Mouse (Mus musculus) MEL (cell line): Measurements from ENCODE around the gene Kcnj4. TPM values are rescaled to one million over a fixed set of nuclear protein-coding genes. Genes with fewer than 3 reads are reported as not detected.

Experiments
- DNase-seq: peaks from one replicate; pipeline ENCODE4 v3.0.0; 2011; ENCODE audit warnings: low read depth, low spot score
- H3K27ac ChIP-seq: 2 replicates; pipeline ENCODE4 v1.5.1; 2012; ENCODE audit warnings: low read depth, mild to moderate bottlenecking, control low read depth, low read length, moderate library complexity; ENCODE audit not compliant: control insufficient read depth
- H3K27me3 ChIP-seq, 2 experiments: fragments of 150-350 bp in 1 of 2; sonication (generic) in 1 of 2; 2 replicates each; pipeline ENCODE4 v1.6.1; 2012; ENCODE audit warnings: low read length in 2 of 2, mild to moderate bottlenecking in 2 of 2, improper control_type of control experiment in 1 of 2, moderate library complexity in 1 of 2; ENCODE audit not compliant: insufficient read depth in 2 of 2, control insufficient read depth in 1 of 2
- H3K36me3 ChIP-seq, 2 experiments: 2 replicates each; pipeline ENCODE4 v1.6.1; 2012 to 2014; ENCODE audit warnings: low read length in 2 of 2, improper control_type of control experiment in 1 of 2, inconsistent platforms in 1 of 2, mild to moderate bottlenecking in 1 of 2; ENCODE audit not compliant: insufficient read depth in 2 of 2, control insufficient read depth in 1 of 2
- H3K4me1 ChIP-seq, 2 experiments: fragments of 150-350 bp in 1 of 2; sonication (generic) in 1 of 2; 2 replicates each; pipeline ENCODE4 v1.6.1; 2012; ENCODE audit warnings: low read length in 2 of 2, improper control_type of control experiment in 1 of 2, mild to moderate bottlenecking in 1 of 2; ENCODE audit not compliant: insufficient read depth in 2 of 2, control insufficient read depth in 1 of 2
- H3K4me3 ChIP-seq, 2 experiments: fragments of 150-350 bp in 1 of 2; sonication (generic) in 1 of 2; 2 replicates each; pipeline ENCODE4 v1.5.1; 2012; ENCODE audit warnings: low read depth in 2 of 2, low read length in 2 of 2, mild to moderate bottlenecking in 2 of 2, moderate library complexity in 2 of 2, control low read depth in 1 of 2, improper control_type of control experiment in 1 of 2; ENCODE audit not compliant: control insufficient read depth in 1 of 2, insufficient read depth in 1 of 2
- H3K79me2 ChIP-seq: 2 replicates; pipeline ENCODE4 v1.6.1; 2012; ENCODE audit warnings: mild to moderate bottlenecking, low read length, moderate library complexity; ENCODE audit not compliant: control insufficient read depth, poor library complexity, insufficient read depth
- H3K9ac ChIP-seq: 2 replicates; pipeline ENCODE4 v1.6.1; 2012; ENCODE audit warnings: low read depth, mild to moderate bottlenecking, control low read depth, low read length, moderate library complexity; ENCODE audit not compliant: control insufficient read depth, poor library complexity, severe bottlenecking
- H3K9me3 ChIP-seq: fragments of 150-350 bp; sonication (generic); replicated peaks from 2 replicates; pipeline ENCODE4 v1.6.1; 2012; ENCODE audit warnings: mild to moderate bottlenecking, low read length, improper control_type of control experiment, moderate library complexity; ENCODE audit not compliant: insufficient read depth
- CHD2 ChIP-seq: IDR thresholded peaks from 2 replicates; pipeline ENCODE4 v1.6.1; 2011; ENCODE audit warnings: low read length, improper control_type of control experiment
- ETS1 ChIP-seq: IDR thresholded peaks from 2 replicates; pipeline ENCODE4 v1.6.1; 2012; ENCODE audit warnings: low read depth, mild to moderate bottlenecking, inconsistent platforms, low read length, improper control_type of control experiment, moderate library complexity
- GABPA ChIP-seq: IDR thresholded peaks from 2 replicates; pipeline ENCODE4 v1.6.1; 2012; ENCODE audit warnings: low read depth, mild to moderate bottlenecking, inconsistent platforms, low read length, improper control_type of control experiment, moderate library complexity
- HCFC1 ChIP-seq: IDR thresholded peaks from 2 replicates; pipeline ENCODE4 v1.6.1; 2012; ENCODE audit warnings: low read depth, mild to moderate bottlenecking, inconsistent platforms, low read length, improper control_type of control experiment, moderate library complexity
- JUND ChIP-seq: IDR thresholded peaks from 2 replicates; pipeline ENCODE4 v1.6.1; 2011; ENCODE audit warnings: low read depth, mild to moderate bottlenecking, improper control_type of control experiment, low read length
- KAT2A ChIP-seq: conservative IDR thresholded peaks from 2 replicates; pipeline ENCODE4 v1.6.1; 2012; ENCODE audit warnings: low read depth, low read length, improper control_type of control experiment, inconsistent platforms
- MAX ChIP-seq: IDR thresholded peaks from 2 replicates; pipeline ENCODE4 v1.6.1; 2011; ENCODE audit warnings: low read length, improper control_type of control experiment
- MAZ ChIP-seq: IDR thresholded peaks from 2 replicates; pipeline ENCODE4 v1.6.1; 2012; ENCODE audit warnings: low read depth, mild to moderate bottlenecking, inconsistent platforms, low read length, improper control_type of control experiment
- MYC ChIP-seq: IDR thresholded peaks from 2 replicates; pipeline ENCODE4 v1.6.1; 2011; ENCODE audit warnings: low read depth, mild to moderate bottlenecking, low read length, improper control_type of control experiment, moderate library complexity
- NELFE ChIP-seq: IDR thresholded peaks from 2 replicates; pipeline ENCODE4 v1.6.1; 2011; ENCODE audit warnings: low read depth, low read length, improper control_type of control experiment
- RAD21 ChIP-seq: IDR thresholded peaks from 2 replicates; pipeline ENCODE4 v1.6.1; 2011; ENCODE audit warnings: mild to moderate bottlenecking, low read depth, low read length, improper control_type of control experiment
- SMC3 ChIP-seq: IDR thresholded peaks from 2 replicates; pipeline ENCODE4 v1.6.1; 2011; ENCODE audit warnings: low read depth, low read length, improper control_type of control experiment
- TCF12 ChIP-seq: IDR thresholded peaks from 2 replicates; pipeline ENCODE4 v1.6.1; 2014; ENCODE audit warnings: low read depth, mild to moderate bottlenecking, inconsistent platforms, low read length, improper control_type of control experiment, moderate library complexity
- UBTF ChIP-seq: IDR thresholded peaks from 2 replicates; pipeline ENCODE4 v1.6.1; 2012; ENCODE audit warnings: low read depth, mild to moderate bottlenecking, inconsistent platforms, low read length, improper control_type of control experiment, moderate library complexity, borderline replicate concordance; ENCODE audit not compliant: insufficient read depth
- USF1 ChIP-seq: IDR thresholded peaks from 2 replicates; pipeline ENCODE4 v1.6.1; 2014; ENCODE audit warnings: low read depth, mild to moderate bottlenecking, inconsistent platforms, low read length, improper control_type of control experiment, moderate library complexity
- USF2 ChIP-seq, 2 experiments: IDR thresholded peaks; 2 replicates each; pipeline ENCODE4 v1.6.1; 2011 to 2012; ENCODE audit warnings: improper control_type of control experiment in 2 of 2, low read length in 2 of 2, borderline replicate concordance in 1 of 2, inconsistent platforms in 1 of 2, low read depth in 1 of 2, mild to moderate bottlenecking in 1 of 2; ENCODE audit not compliant: insufficient read depth in 1 of 2
- ZKSCAN1 ChIP-seq: IDR thresholded peaks from 2 replicates; pipeline ENCODE4 v1.6.1; 2012; ENCODE audit warnings: low read depth, mild to moderate bottlenecking, inconsistent platforms, low read length, improper control_type of control experiment, moderate library complexity
- ZNF384 ChIP-seq: IDR thresholded peaks from 2 replicates; pipeline ENCODE4 v1.6.1; 2012; ENCODE audit warnings: low read depth, mild to moderate bottlenecking, inconsistent platforms, low read length, improper control_type of control experiment
- polyA plus RNA-seq, 2 experiments: library from polyadenylated mRNA; stranded (reverse) in 1 of 2; unstranded in 1 of 2; fragments of >175 nt in 1 of 2; fragments of >200 nt in 1 of 2; gene quantifications; 2 replicates each; pipeline versions ENCODE4 v1.2.1 to v1.2.4; 2012; ENCODE audit warnings: low replicate concordance in 2 of 2, low read depth in 1 of 2; ENCODE audit not compliant: insufficient read length in 2 of 2, insufficient read depth in 1 of 2, missing spikeins in 1 of 2
- total RNA-seq: library from RNA; depleted of rRNA; stranded (reverse); fragments of 300-350 nt; gene quantifications from 2 replicates; pipeline ENCODE4 v1.2.3, GENCODE M21; 2012

The Kcnj4 gene
- total and polyA plus RNA-seq, 3 experiments, result 0.07 TPM; not detected in 2

GRCm38 (mm10) chr15:79525564-79525963 lies 20.5 kb upstream of the Kcnj4 start:
- no peaks in the 10 kb centered on the region for H3K4me1 ChIP-seq
- no peaks in the 10 kb centered on the region for H3K79me2 ChIP-seq
- TF ChIP-seq UBTF, result no peak
- no peak for TF ChIP-seq JUND
- no peak for DNase-seq
- no peak overlapping the region for H3K9ac ChIP-seq
- H3K27me3 ChIP-seq, result no peaks in the 10 kb centered on the region
- H3K9me3 ChIP-seq, result no peaks in the 10 kb centered on the region
- peaks cover 0 to 3% of the 10 kb centered on the region in 2 experiments; a peak in 2 of 4 replicates for H3K36me3 ChIP-seq
- no peak overlapping the region for H3K27ac ChIP-seq
- H3K4me3 ChIP-seq, result no peak overlapping the region

- Histone ChIP-seq H3K4me3 (no peak overlapping the region), H3K9me3 (no peaks in the 10 kb centered on the region), H3K27ac (no peak overlapping the region), H3K9ac (no peak overlapping the region), H3K4me1 (peaks cover 0 to 23% of the 10 kb centered on the region in 2 experiments; a peak in 3 of 4 replicates), H3K36me3 (peaks cover 0 to 9% of the 10 kb centered on the region in 2 experiments; a peak in 3 of 4 replicates), H3K27me3 (no peaks in the 10 kb centered on the region), H3K79me2 (no peaks in the 10 kb centered on the region)
- DNase-seq, result no peak
- TF ChIP-seq ZNF384 (peak; percentile 36; the same call in 1 of the 2 replicates), USF1 (no peak)
Measured at GRCm38 (mm10) chr15:79519400-79520220, 14.6 kb upstream of the Kcnj4 start.

GRCm38 (mm10) chr15:79518571-79518970 lies 13.5 kb upstream of the Kcnj4 start:
- TF ChIP-seq HCFC1 (no peak), ETS1 (no peak), CHD2 (no peak), GABPA (no peak), JUND (no peak), KAT2A (no peak), USF2 (IDR thresholded peaks at IDR 0.05; ENCODE audit: borderline replicate concordance in 1 of 2, insufficient read depth in 1 of 2, low read depth in 1 of 2, low read length in 2 of 2) (no peak), MAX (no peak), MYC (no peak), RAD21 (no peak), MAZ (no peak), SMC3 (no peak), UBTF (no peak), TCF12 (no peak), USF1 (no peak), ZKSCAN1 (no peak), NELFE (no peak)
- Histone ChIP-seq H3K4me3 (no peak overlapping the region), H3K36me3 (peaks cover 0 to 9% of the 10 kb centered on the region in 2 experiments; a peak in 3 of 4 replicates), H3K27me3 (no peaks in the 10 kb centered on the region), H3K27ac (no peak overlapping the region), H3K9ac (no peak overlapping the region), H3K79me2 (no peaks in the 10 kb centered on the region), H3K9me3 (no peaks in the 10 kb centered on the region), H3K4me1 (peaks cover 0 to 23% of the 10 kb centered on the region in 2 experiments; a peak in 3 of 4 replicates)
- no peak for DNase-seq
